Mouse (Mus musculus) neural tube, embryonic 14.5 days (tissue): Measurements from ENCODE around the gene Lin7a. TPM values are rescaled to one million over a fixed set of nuclear protein-coding genes. Genes with fewer than 3 reads are reported as not detected.
"Not testable (repeated sequence)": the region's sequence is repeated elsewhere in the genome, so short reads cannot be mapped to it uniquely, and the experiment has no call there.

ENCODE experiments used
- ATAC-seq: fragments of 200-750 bp; cut with Nextera tagmentation; 2 replicates; pipeline ENCODE4 v1.8.0; 2017; ENCODE audit warnings: low read depth, mild to moderate bottlenecking, moderate TSS enrichment, moderate library complexity
- H3K27ac ChIP-seq: fragments of 300-500 bp; sonication (generic); 2 replicates; pipeline ENCODE4 v1.5.1; 2014; ENCODE audit warnings: low read depth, mild to moderate bottlenecking, control low read depth, low read length, moderate library complexity, mixed read lengths
- H3K27me3 ChIP-seq: fragments of 300-500 bp; sonication (generic); 2 replicates; pipeline ENCODE4 v1.6.1; 2014; ENCODE audit warnings: low read length; ENCODE audit not compliant: control insufficient read depth, insufficient read depth
- H3K36me3 ChIP-seq: fragments of 300-500 bp; sonication (generic); 2 replicates; pipeline ENCODE4 v1.6.1; 2014; ENCODE audit warnings: low read length, mixed read lengths; ENCODE audit not compliant: control insufficient read depth, insufficient read depth
- H3K4me1 ChIP-seq: fragments of 300-500 bp; sonication (generic); 2 replicates; pipeline ENCODE4 v1.6.1; 2014; ENCODE audit warnings: low read length; ENCODE audit not compliant: control insufficient read depth, insufficient read depth
- H3K4me2 ChIP-seq: fragments of 300-500 bp; sonication (generic); 2 replicates; pipeline ENCODE4 v1.6.1; 2014; ENCODE audit warnings: mild to moderate bottlenecking, low read depth, low read length, control low read depth
- H3K4me3 ChIP-seq: fragments of 300-500 bp; sonication (generic); 2 replicates; pipeline ENCODE4 v1.5.1; 2014; ENCODE audit warnings: low read depth, low read length, control low read depth, mixed read lengths
- H3K9ac ChIP-seq: fragments of 300-500 bp; sonication (generic); replicated peaks from 2 replicates; pipeline ENCODE4 v1.6.1; 2014; ENCODE audit warnings: low read depth, mild to moderate bottlenecking, control low read depth, low read length, mixed read lengths
- H3K9me3 ChIP-seq: fragments of 300-500 bp; sonication (generic); 2 replicates; pipeline ENCODE4 v1.6.1; 2016; ENCODE audit warnings: low read length; ENCODE audit not compliant: control insufficient read depth
- WGBS: fragments of 180-500 bp; shearing (Covaris S2); extraction: QIAGEN DNeasy Blood & Tissue Kit; methylation state at CpG from one replicate; pipeline ENCODE4 v1.1.7; 2014; 5-methylcytosine and 5-hydroxymethylcytosine counted together
- polyA plus RNA-seq: library from polyadenylated mRNA; unstranded; fragments of >200 nt; fragmentation: Nextera tagmentation; extraction: Ambion mirVana; gene quantifications from 2 replicates; pipeline ENCODE4 v1.2.1, GENCODE M21; 2014

Lin7a gene
- polyA plus RNA-seq, 1 experiment from 2014 or later: 52.4 TPM

DNA sequence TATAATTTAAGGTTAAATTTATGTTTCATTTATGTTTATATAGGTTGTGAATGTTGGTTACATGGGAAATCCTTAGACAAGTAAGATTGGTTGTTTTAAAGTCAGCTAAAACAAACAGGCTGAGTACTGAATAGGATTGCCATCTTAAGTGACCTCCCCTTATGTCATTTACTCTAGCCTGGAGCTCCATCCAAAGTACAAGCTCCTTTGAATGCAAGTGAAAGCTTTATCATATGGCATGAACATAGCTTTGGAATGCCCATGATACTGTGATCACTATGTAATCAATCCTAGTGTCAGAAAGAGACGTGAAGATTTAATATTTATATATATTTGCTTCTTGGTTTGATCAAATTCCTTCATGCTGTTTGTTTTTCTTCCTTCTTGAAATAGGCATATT lies 31.0 kb upstream of the Lin7a start:
- 88% methylated on average over 1 of the region's 1 CpGs for WGBS
- no peaks in the 10 kb centered on the region for H3K27me3 ChIP-seq
- no peak overlapping the region for H3K4me2 ChIP-seq
- H3K9ac ChIP-seq: no peak overlapping the region
- no peaks in the 10 kb centered on the region for H3K9me3 ChIP-seq
- H3K36me3 ChIP-seq: no peaks in the 10 kb centered on the region
- no peak overlapping the region for H3K27ac ChIP-seq
- ATAC-seq: no peak
- no peak overlapping the region for H3K4me3 ChIP-seq
- H3K4me1 ChIP-seq: no peaks in the 10 kb centered on the region

DNA sequence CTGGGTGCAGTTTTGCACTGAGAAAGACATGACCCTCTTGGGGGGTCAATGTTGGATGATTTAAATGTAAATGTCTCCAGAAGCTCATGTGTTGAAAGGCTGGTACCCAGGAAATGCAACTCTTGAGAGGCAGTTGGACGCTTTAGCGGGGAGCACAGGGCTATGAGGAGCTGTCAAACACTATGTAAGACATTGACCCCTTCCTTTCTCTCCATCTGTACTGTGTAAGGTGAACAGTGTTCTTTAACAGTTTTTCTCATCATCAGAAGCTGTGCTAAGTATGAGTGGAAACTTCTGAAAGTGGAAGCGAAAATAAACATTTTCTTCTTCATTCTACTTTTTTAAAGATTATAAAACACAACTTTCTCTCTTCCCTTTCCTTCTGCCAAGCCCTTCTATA lies 30.5 kb upstream of the Lin7a start:
- Histone ChIP-seq H3K4me2 (no peak overlapping the region), H3K4me1 (no peaks in the 10 kb centered on the region), H3K36me3 (no peaks in the 10 kb centered on the region), H3K9ac (no peak overlapping the region), H3K9me3 (no peaks in the 10 kb centered on the region), H3K27me3 (no peaks in the 10 kb centered on the region), H3K27ac (no peak overlapping the region), H3K4me3 (no peak overlapping the region)
- 91% methylated on average over 3 of the region's 3 CpGs for WGBS
- no peak for ATAC-seq

DNA sequence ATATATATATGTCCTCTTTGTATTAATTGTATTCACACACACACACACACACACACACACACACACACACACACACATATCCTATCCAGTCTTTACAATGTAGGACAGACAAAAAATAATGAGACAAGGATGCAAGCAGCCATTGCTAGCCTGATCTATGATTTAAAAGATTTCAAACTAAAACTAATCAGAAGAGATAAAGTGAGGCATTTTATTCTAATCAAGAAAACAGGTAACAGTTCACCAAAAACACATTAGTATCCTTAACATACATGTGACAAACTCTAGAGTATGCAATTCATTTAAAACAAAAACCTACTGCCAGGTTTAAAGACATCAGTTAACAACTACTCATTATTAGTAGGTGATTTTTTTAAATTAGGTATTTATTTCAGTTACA lies 30.1 kb upstream of the Lin7a start:
- H3K27me3 ChIP-seq: no peaks in the 10 kb centered on the region
- H3K9ac ChIP-seq: no peak overlapping the region
- H3K4me2 ChIP-seq: no peak overlapping the region
- H3K27ac ChIP-seq: no peak overlapping the region
- H3K9me3 ChIP-seq: no peaks in the 10 kb centered on the region
- no peaks in the 10 kb centered on the region for H3K36me3 ChIP-seq
- no peak for ATAC-seq
- no peak overlapping the region for H3K4me3 ChIP-seq
- H3K4me1 ChIP-seq: no peaks in the 10 kb centered on the region

DNA sequence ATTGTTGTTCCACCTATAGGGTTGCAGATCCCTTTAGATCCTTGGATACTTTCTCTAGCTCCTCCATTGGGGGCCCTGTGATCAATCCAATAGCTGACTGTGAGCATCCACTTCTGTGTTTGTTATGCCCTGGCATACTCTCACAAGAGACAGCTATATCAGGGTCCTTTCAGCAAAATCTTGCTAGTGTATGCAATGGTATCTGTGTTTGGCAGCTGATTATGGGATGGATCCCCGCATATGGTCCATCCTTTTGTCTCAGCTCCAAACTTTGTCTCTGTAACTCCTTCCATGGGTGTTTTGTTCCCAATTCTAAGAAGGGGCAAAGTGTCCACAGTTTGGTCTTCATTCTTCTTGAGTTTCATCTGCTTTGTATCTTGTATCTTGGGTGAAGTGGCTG lies 29.5 kb upstream of the Lin7a start:
- not testable (repeated sequence) for H3K9me3 ChIP-seq, H3K4me1 ChIP-seq, H3K27me3 ChIP-seq, H3K36me3 ChIP-seq, H3K4me3 ChIP-seq, H3K9ac ChIP-seq, H3K27ac ChIP-seq, H3K4me2 ChIP-seq, ATAC-seq
- WGBS: 93% methylated on average over 1 of the region's 1 CpGs

DNA sequence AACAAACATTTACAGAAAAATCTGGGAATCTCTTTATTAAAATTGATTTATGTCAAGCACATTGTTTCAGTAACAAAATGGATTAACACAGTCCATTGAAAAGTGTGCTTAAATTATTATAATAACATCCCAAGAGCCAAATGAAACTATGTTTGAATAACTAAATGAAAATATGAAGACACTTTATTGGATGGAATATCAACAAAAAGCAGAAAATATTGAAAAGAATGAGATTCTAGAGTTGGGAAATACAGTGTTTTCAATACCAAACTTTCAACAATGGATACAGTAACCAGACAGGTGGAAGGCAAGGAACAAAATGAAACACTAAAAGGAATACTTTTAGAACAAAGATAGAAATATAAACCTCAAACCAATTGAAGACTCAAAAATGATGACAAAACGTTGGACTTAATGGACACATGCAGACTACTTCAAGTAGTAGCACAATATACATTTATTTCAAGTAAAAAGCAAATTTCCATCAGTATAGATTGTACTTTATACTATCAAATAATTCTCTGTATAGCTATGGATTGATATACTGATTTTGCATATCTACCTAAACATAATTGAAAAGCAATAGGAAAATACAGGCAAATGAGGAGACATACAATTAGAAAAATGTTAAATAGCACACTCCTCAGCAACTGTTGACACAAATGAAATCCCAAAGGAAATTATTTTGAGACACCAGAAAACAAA lies 28.6 kb upstream of the Lin7a start:
- no peak overlapping the region for H3K9ac ChIP-seq
- 88% methylated on average over 1 of the region's 1 CpGs for WGBS
- no peak overlapping the region for H3K4me3 ChIP-seq
- no peaks in the 10 kb centered on the region for H3K27me3 ChIP-seq
- no peak overlapping the region for H3K27ac ChIP-seq
- H3K4me2 ChIP-seq: no peak overlapping the region
- no peaks in the 10 kb centered on the region for H3K4me1 ChIP-seq
- no peak for ATAC-seq
- no peaks in the 10 kb centered on the region for H3K9me3 ChIP-seq
- H3K36me3 ChIP-seq: no peaks in the 10 kb centered on the region

DNA sequence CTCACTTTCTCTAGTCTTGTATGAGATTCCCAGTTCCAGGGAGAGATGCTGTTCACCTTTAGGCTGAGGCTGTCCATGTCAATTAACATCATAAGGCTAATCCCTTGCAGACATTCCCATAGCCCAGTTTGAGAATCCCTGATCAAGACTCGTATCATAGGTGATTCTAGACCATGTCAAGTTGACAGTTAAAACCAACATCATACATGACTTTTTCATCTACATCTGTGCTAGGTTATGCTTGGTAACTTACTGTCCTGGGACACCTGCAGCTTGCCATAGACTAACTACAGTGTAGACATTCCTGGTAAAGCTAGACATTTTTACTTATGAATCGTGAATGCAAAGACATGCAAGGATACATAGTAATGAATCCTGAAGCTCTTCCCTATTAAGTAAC lies 27.3 kb upstream of the Lin7a start:
- no peak for ATAC-seq
- H3K27ac ChIP-seq: no peak overlapping the region
- H3K27me3 ChIP-seq: no peaks in the 10 kb centered on the region
- H3K4me3 ChIP-seq: no peak overlapping the region
- H3K4me1 ChIP-seq: no peaks in the 10 kb centered on the region
- H3K9me3 ChIP-seq: no peaks in the 10 kb centered on the region
- H3K36me3 ChIP-seq: no peaks in the 10 kb centered on the region
- no peak overlapping the region for H3K4me2 ChIP-seq
- no peak overlapping the region for H3K9ac ChIP-seq
- WGBS: 84% methylated on average over 2 of the region's 2 CpGs

DNA sequence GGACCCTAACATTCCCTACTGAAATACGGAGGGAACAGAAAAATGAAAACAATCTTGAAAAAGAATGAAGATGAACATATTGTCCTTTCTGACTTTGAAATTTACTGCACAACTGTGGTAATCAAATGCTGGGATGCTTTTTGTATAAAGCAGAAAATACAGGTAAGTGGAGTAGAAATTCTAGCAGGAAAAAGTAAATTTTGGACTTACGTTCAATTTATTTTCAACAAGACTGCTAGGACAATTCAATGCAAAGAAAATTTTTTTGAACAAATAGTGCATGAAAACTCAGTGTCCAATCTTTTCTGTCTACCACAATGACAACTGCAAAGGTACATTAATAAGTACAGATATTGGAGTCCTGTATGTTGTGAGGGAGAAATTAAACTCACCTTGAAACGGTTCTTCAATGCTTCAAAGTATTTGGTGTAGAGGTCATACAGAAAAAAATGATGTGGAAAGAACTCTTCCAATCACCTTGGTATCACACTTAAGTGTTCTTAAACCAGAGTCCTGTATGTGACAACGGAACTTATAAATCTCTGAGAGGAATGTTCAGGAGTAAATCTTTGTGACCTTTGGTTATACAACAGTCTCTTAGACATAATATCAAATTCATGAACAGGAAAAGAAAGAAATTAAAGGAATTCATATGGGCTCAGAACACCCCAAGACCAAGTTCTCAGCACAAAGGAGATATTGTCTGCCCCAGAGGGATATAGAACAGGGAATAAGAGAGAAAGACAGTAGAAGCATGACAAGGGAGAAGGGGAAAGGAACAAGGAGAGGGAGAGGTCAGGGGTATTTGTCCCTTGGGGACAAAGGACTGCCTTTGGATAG lies 26.6 kb upstream of the Lin7a start:
- Histone ChIP-seq H3K4me1 (no peaks in the 10 kb centered on the region), H3K9ac (no peak overlapping the region), H3K36me3 (no peaks in the 10 kb centered on the region), H3K4me3 (no peak overlapping the region), H3K4me2 (no peak overlapping the region), H3K27me3 (no peaks in the 10 kb centered on the region), H3K27ac (no peak overlapping the region), H3K9me3 (no peaks in the 10 kb centered on the region)
- WGBS: 93% methylated on average over 4 of the region's 4 CpGs
- ATAC-seq: no peak

DNA sequence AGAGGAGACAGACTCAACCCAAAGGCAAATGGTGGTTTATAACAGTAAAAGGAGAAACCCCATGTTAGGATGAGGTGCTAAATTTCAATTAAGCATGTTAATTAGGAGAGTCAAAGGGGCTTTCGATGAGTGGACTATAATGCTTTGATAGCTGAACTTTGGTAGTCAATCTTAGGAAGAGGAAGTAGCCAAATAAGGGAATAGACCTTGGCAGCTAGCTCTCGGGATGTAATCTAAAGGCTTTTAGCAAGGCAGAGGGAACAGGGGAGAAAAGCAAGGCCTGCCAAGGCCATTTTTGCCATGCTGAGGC lies 26.0 kb upstream of the Lin7a start:
- H3K4me1 ChIP-seq: no peaks in the 10 kb centered on the region
- ATAC-seq: no peak
- H3K27ac ChIP-seq: no peak overlapping the region
- no peaks in the 10 kb centered on the region for H3K27me3 ChIP-seq
- no peak overlapping the region for H3K4me2 ChIP-seq
- WGBS: 58% methylated on average over 2 of the region's 2 CpGs
- no peak overlapping the region for H3K9ac ChIP-seq
- no peaks in the 10 kb centered on the region for H3K36me3 ChIP-seq
- H3K9me3 ChIP-seq: no peaks in the 10 kb centered on the region
- H3K4me3 ChIP-seq: no peak overlapping the region

DNA sequence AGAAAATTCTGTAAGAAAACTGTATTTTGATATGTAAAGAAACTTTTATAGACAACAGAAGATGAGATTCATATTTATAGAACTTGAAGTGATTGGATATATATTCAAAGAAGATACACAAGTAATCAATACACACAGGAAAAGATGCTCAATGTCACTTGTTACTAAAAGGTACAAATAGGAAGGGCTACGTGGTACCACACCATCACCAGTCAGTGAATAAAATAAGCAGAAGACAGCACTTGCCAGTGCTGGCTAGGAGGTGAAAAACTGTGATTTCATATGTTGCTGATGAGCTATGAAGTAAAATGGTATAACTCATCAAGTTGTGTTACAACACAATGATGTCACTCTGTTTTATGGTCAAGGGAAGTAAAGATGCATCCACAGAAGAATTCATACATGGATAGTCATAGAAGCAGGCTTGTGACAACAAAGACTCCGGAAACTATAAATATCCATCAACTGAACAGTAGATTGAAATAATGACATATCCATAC lies 25.5 kb upstream of the Lin7a start:
- no peaks in the 10 kb centered on the region for H3K4me1 ChIP-seq
- no peaks in the 10 kb centered on the region for H3K27me3 ChIP-seq
- no peak for ATAC-seq
- H3K9me3 ChIP-seq: no peaks in the 10 kb centered on the region
- H3K27ac ChIP-seq: no peak overlapping the region
- no peaks in the 10 kb centered on the region for H3K36me3 ChIP-seq
- no peak overlapping the region for H3K4me2 ChIP-seq
- no peak overlapping the region for H3K4me3 ChIP-seq
- H3K9ac ChIP-seq: no peak overlapping the region
- 93% methylated on average over 2 of the region's 2 CpGs for whole genome bisulfite sequencing
